In genomic region chr1:64684440-64684839, GRCm38 (mm10) we compare ENCODE assay signal across 21 mouse cellular contexts.
"Had no signal": no experiment of that assay in that cellular context is flagged by ENCODE, and none has a peak within 500 bp of the region (broad histone marks: within the 10 kb centered on the region; RNA-seq: fewer than 3 reads in every experiment).

No protein-coding gene starts in this region.

- H3K27ac ChIP-seq: kidney, postnatal 0 days; layer of hippocampus, adult 2 months; limb, embryonic 10.5 days; limb, embryonic 13.5 days; macrophage; midbrain, embryonic 10.5 days; midbrain, embryonic 13.5 days; neural tube, embryonic 13.5 days had no signal

- H3K36me3 ChIP-seq: limb, embryonic 13.5 days; midbrain, embryonic 13.5 days; neural tube, embryonic 13.5 days had no signal

- H3K27me3 ChIP-seq: limb, embryonic 13.5 days; midbrain, embryonic 13.5 days; neural tube, embryonic 13.5 days had no signal

- DNase-seq: kidney, adult 2 months; kidney, postnatal 25 days; layer of hippocampus, adult 9-11 months; lung, embryonic 14.5 days; retina, postnatal 1 day; right cerebral cortex, postnatal 25 days; spleen, adult 18-20 months; thymus, adult 18-20 months; thymus, postnatal 36 days had no signal

- ATAC-seq: intestine, postnatal 0 days; lung, postnatal 0 days; midbrain, embryonic 13.5 days; midbrain, embryonic 16.5 days had no signal

- H3K9me3 ChIP-seq: limb, embryonic 10.5 days; limb, embryonic 13.5 days; midbrain, embryonic 10.5 days; midbrain, embryonic 13.5 days; neural tube, embryonic 13.5 days had no signal

- H3K4me2 ChIP-seq: limb, embryonic 13.5 days; lung, embryonic 14.5 days; midbrain, embryonic 13.5 days; neural tube, embryonic 13.5 days had no signal

- H3K9ac ChIP-seq: limb, embryonic 13.5 days; lung, embryonic 14.5 days; midbrain, embryonic 13.5 days; neural tube, embryonic 13.5 days had no signal

- H3K4me3 ChIP-seq: layer of hippocampus, adult 2 months; limb, embryonic 10.5 days; limb, embryonic 13.5 days; midbrain, embryonic 10.5 days; midbrain, embryonic 13.5 days; myocyte; neural tube, embryonic 13.5 days had no signal
